Mouse (Mus musculus) retina, adult 2 months (tissue): ENCODE measurements around the gene Slc25a45.

Experiments used
- DNase-seq: peaks from one replicate; pipeline ENCODE4 v3.0.0-alpha.2; 2012; ENCODE audit warnings: low read depth, low spot score

Gene Slc25a45

DNA sequence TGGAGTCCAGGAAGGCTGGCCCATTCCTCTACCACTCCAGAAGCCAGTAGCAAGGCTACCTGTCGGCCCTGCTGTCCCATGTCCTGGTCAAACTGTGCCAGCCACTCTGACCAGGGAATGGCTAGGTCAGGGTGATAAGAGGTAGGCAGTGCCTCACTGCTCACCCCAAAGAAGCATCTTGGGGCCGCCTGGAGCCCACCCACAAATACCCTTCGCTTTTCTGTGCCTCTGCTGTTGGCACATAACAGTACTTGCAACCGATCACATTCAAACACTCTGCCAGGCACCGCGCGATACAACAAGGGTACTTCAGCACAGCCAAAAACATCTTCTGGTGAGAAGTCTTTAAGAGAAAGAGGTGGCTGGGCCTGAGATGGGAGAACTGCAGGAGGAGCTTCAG lies 14.7 kb downstream of the Slc25a45 start:
- DNase-seq, result no peak

- DNase-seq, result no peak
Observed at GRCm38 (mm10) chr19:5892735-5893134, 15.1 kb downstream of the Slc25a45 start.

GRCm38 (mm10) chr19:5893282-5894001 lies 15.8 kb downstream of the Slc25a45 start:
- no peak for DNase-seq

- peak; percentile 73 for DNase-seq
Observed at GRCm38 (mm10) chr19:5894002-5894678, 16.5 kb downstream of the Slc25a45 start, which contains the start of gene Tigd3. Tigd3 (minus strand) TSS chr19:5894149.

- DNase-seq, result no peak
Observed at GRCm38 (mm10) chr19:5907275-5907674, 29.7 kb downstream of the Slc25a45 start.

GRCm38 (mm10) chr19:5910221-5910620 lies 32.6 kb downstream of the Slc25a45 start:
- no peak for DNase-seq

DNA sequence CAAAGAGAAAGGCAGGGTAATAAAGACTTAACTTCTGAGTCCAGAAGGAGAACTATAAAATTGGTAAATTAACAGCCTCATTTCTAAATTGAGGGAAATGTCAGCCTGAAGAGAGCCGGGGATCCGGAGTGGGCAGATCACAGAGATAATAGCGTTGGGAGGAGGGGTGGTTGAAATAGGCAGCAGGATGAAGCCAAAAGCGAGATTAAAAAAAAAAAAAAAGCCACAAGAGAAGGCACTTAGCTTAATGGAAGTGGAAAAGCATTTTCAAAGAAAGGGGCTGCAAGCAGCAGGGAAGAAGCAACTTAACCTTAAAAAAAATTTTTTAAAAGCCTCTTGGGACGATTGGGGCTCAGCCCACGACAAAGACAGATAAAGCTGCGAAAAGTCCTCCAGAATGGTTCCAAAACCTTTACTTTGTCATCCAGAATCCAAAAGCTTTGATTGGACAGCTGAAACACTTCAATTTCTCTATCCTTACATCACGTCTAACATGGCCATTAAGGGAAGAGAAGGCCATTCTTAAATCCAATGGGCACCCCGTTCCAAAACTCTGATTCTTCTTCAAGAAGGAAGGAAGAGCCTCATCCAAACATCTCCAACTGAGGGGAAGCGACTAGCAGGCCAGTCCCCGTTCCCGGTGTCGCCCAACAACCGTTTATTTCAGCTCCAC lies 34.0 kb downstream of the Slc25a45 start:
- no peak for DNase-seq

- peak; percentile 98 for DNase-seq
Observed at GRCm38 (mm10) chr19:5912103-5913006, 34.7 kb downstream of the Slc25a45 start.

GRCm38 (mm10) chr19:5913007-5913719 lies 35.6 kb downstream of the Slc25a45 start, which contains the start of gene Dpf2:
Dpf2 (minus strand) TSS chr19:5913010.
- no peak for DNase-seq

DNA sequence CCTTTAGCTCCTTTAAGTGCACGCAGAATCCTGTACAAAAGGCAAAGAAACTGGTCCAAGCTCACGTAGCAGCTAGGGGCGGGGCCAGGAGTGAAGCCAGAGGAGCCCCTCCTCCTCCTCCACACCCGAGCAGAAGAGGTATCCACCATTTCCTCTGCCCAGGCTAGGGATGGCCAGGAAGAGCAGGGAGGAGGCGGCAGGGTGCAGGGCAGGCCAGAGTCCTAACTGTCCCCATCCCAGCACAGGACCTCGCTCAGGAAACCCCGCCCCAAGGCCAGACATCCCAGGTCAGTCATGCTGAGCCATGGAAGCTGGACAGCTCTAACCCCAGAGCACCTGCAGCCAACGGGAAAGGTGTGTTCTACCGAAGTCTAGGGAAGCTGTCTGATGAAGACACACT lies 44.1 kb downstream of the Slc25a45 start:
- no peak for DNase-seq

- DNase-seq, result no peak
Observed at GRCm38 (mm10) chr19:5922119-5922942, 44.7 kb downstream of the Slc25a45 start.

DNA sequence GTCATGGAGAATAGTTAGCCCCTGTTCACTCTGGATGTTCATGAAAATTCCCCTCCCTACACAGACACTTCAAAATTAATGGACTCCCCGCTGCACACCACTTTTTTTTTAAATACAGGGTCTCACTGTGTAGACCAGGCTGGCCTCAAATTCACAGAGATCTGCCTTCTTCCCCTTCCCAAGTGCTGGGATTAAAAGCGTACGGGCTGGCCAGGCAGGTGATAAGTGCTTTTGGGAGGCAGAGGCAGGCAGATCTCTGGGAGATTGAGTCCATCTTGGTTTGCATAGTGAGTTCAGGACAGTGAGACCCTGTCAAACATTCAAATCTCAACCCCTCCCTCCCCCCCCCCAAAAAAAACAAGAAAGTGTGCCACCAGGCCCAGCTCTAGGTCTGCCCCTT lies 45.4 kb downstream of the Slc25a45 start:
- no peak for DNase-seq

- DNase-seq, result no peak
Observed at GRCm38 (mm10) chr19:5923990-5924712, 46.5 kb downstream of the Slc25a45 start.

- peak; percentile 86 for DNase-seq
Observed at GRCm38 (mm10) chr19:5924713-5925093, 47.1 kb downstream of the Slc25a45 start, which contains the start of gene Cdc42ep2. Cdc42ep2 (minus strand) TSS chr19:5924816.

DNA sequence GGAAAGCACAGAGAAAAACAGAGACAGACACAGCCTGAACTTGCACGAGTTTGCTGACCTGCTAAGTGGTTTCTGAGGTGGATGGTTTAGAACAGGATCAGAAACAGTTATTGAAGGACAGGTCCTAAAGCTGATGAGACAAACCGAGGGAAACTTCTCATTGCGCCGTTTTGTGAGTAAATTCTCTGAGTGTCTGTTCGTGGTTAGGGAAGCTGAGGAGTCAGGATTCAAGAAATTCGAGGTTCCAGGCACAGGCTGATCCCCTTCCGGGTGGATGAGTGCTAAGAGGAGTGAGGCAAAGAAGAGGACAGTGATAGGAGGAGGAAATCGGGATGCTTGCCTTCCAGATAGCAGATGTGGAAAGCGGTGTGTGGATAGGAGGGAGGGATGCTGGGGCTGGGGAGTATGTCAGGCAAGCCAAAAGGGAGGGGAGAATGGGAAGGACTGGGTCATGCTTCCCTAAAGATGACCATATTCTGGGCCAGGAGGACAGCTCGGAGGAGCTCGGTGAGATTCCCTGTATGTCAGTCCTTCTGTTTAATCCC lies 47.8 kb downstream of the Slc25a45 start:
- DNase-seq, result no peak

DNA sequence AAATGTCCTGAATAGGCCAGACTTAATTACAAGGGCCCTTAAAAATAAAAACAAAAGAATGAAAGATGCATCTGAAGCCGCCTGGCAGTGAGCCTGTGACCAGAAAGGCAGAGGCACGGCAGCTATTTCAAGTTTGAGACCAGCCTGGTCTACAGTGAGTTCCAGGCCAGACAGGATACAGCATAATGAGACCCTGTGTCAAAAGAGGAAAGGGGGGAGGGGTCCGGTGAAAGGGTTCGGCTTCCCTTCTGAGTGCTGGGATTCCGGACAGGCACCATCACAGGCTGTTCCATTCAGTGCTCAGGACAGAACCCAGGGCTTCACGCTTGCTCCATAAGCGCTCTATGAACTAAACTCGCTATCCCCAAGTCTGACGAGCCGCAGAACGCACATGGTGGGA lies 49.4 kb downstream of the Slc25a45 start:
- DNase-seq, result no peak

GRCm38 (mm10) chr19:5927532-5927931 lies 49.9 kb downstream of the Slc25a45 start:
- no peak for DNase-seq

GRCm38 (mm10) chr19:5928104-5928503 lies 50.5 kb downstream of the Slc25a45 start:
- no peak for DNase-seq

DNA sequence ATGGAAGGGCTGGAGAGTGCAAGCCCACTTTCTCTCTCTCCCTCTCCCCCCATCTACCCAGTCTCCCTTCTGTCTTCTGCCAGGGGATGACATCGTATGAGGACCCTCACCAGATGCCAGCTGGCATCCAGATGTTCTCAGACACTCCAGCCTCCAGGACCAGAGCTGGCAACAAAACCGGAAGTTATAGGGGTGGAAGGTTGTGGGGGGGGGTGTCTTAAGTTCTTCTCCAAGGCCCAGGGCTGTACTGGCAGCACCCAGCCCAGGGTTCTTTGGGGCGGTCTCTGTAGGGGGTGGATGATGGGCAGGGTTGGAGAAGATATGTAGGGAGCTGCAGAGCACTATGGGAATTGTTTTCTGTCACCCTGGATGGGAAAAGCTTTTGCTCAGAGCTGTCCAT lies 50.9 kb downstream of the Slc25a45 start:
- no peak for DNase-seq
